Mouse (Mus musculus) kidney, adult 2 months (tissue): Measurements from ENCODE around the gene Nubpl. TPM values are rescaled to one million over a fixed set of nuclear protein-coding genes. Genes with fewer than 3 reads are reported as not detected.

Source experiments
- DNase-seq: peaks from one replicate; pipeline ENCODE4 v3.0.0; 2021
- H3K27ac ChIP-seq: fragments of 200-500 bp; 2 replicates; pipeline ENCODE4 v1.5.1; 2012; ENCODE audit warnings: low read depth, low read length, control low read depth, inconsistent platforms; ENCODE audit not compliant: insufficient read depth
- H3K27me3 ChIP-seq: fragments of 200-500 bp; replicated peaks from 2 replicates; pipeline ENCODE4 v1.6.1; 2012; ENCODE audit warnings: mild to moderate bottlenecking, moderate library complexity, low read length, inconsistent platforms; ENCODE audit not compliant: control insufficient read depth, insufficient read depth
- H3K36me3 ChIP-seq: fragments of 200-500 bp; 2 replicates; pipeline ENCODE4 v1.6.1; 2012; ENCODE audit warnings: mild to moderate bottlenecking, moderate library complexity, low read length, inconsistent platforms; ENCODE audit not compliant: control insufficient read depth, insufficient read depth
- H3K4me1 ChIP-seq: fragments of 200-500 bp; 2 replicates; pipeline ENCODE4 v1.6.1; 2011; ENCODE audit warnings: low read length; ENCODE audit not compliant: control insufficient read depth, insufficient read depth
- H3K4me3 ChIP-seq: fragments of 200-500 bp; 2 replicates; pipeline ENCODE4 v1.5.1; 2011; ENCODE audit warnings: mild to moderate bottlenecking, low read depth, low read length, control low read depth; ENCODE audit not compliant: insufficient read depth
- CTCF ChIP-seq: fragments of 200-500 bp; conservative IDR thresholded peaks from 2 replicates; pipeline ENCODE4 v1.5.1; 2011; ENCODE audit warnings: low read depth, mild to moderate bottlenecking, control low read depth, low read length, moderate library complexity, mixed read lengths; ENCODE audit not compliant: insufficient read depth, insufficient read length
- POLR2A ChIP-seq: fragments of 200-500 bp; IDR thresholded peaks from one replicate; pipeline ENCODE4 v1.6.1; 2011; ENCODE audit warnings: low read depth, low read length, control low read depth
- WGBS: fragments of 180-500 bp; shearing (Covaris S2); methylation state at CpG from one replicate; pipeline ENCODE4 v1.1.7; 2018; 5-methylcytosine and 5-hydroxymethylcytosine counted together
- polyA plus RNA-seq: library from polyadenylated mRNA; depleted of rRNA; stranded (reverse); fragments of >200 nt; gene quantifications from 2 replicates; pipeline ENCODE4 v1.2.3, GENCODE M21; 2012; rRNA removed

Gene Nubpl
- polyA plus RNA-seq, 1 experiment: 7.4 TPM

GRCm38 (mm10) chr12:52359484-52359883 lies 261.9 kb downstream of the Nubpl start:
- no peaks in the 10 kb centered on the region for H3K4me1 ChIP-seq
- H3K36me3 ChIP-seq: no peaks in the 10 kb centered on the region
- WGBS: 79% methylated on average over 10 of the region's 10 CpGs
- H3K4me3 ChIP-seq: no peak overlapping the region
- DNase-seq: no peak
- TF ChIP-seq CTCF (no peak), POLR2A (no peak)
- H3K27ac ChIP-seq: no peak overlapping the region
- no peaks in the 10 kb centered on the region for H3K27me3 ChIP-seq

- no peak for TF ChIP-seq CTCF
- H3K4me3 ChIP-seq: no peak overlapping the region
- no peaks in the 10 kb centered on the region for H3K27me3 ChIP-seq
- 63% methylated on average over 3 of the region's 3 CpGs for WGBS
- no peaks in the 10 kb centered on the region for H3K4me1 ChIP-seq
- DNase-seq: no peak
- no peak overlapping the region for H3K27ac ChIP-seq
- no peaks in the 10 kb centered on the region for H3K36me3 ChIP-seq
Measured at GRCm38 (mm10) chr12:52360136-52360535, 262.6 kb downstream of the Nubpl start.

GRCm38 (mm10) chr12:52361198-52361597 lies 263.7 kb downstream of the Nubpl start:
- WGBS: 78% methylated on average over 6 of the region's 6 CpGs
- no peak overlapping the region for H3K27ac ChIP-seq

More at GRCm38 (mm10) chr12:52361198-52361597, 263.7 kb downstream of the Nubpl start:
- no peak for TF ChIP-seq CTCF
- no peak for TF ChIP-seq POLR2A
- Histone ChIP-seq H3K4me1 (no peaks in the 10 kb centered on the region), H3K4me3 (no peak overlapping the region), H3K36me3 (no peaks in the 10 kb centered on the region), H3K27me3 (no peaks in the 10 kb centered on the region)
- peak; percentile 9 for DNase-seq

Other genes starting within 250 kb of the Nubpl start
- gene Heatr5a, start 126.4 kb upstream of the Nubpl start, polyA plus RNA-seq: 13.4 and 21.0 TPM in 2 replicates
- gene Dtd2, start 91.2 kb upstream of the Nubpl start, polyA plus RNA-seq: 11.2 and 14.6 TPM in 2 replicates
- gene Gpr33, start 69.7 kb upstream of the Nubpl start, polyA plus RNA-seq: 0.08 and 0.11 TPM in 2 replicates